Mouse (Mus musculus): ENCODE measurements at regions not wholly inside any gene's neighbourhood (a gene's known extent, or its start where the extent isn't known, plus 50 kb on each side); places are given as distances from the start of the nearest gene placed in this dataset.

- no peak for DNase-seq (ENCODE audit: low spot score)
Measured at GRCm38 (mm10) chr2:51238131-51238931, 89.4 kb upstream of the Rnd3 start.

- DNase-seq (ENCODE audit: low spot score) = peak; percentile 3
Measured at GRCm38 (mm10) chr2:51237451-51237850, 88.5 kb upstream of the Rnd3 start.

- DNase-seq (ENCODE audit: low spot score) = no peak
Measured at GRCm38 (mm10) chr2:51236852-51237251, 87.9 kb upstream of the Rnd3 start.

- DNase-seq (ENCODE audit: low spot score) = no peak
Measured at GRCm38 (mm10) chr2:51234427-51234826, 85.5 kb upstream of the Rnd3 start.

- DNase-seq (ENCODE audit: low spot score) = no peak
Measured at GRCm38 (mm10) chr2:51222851-51223250, 73.9 kb upstream of the Rnd3 start.

GRCm38 (mm10) chr2:51219714-51220113 is 70.8 kb upstream of the Rnd3 start:
- no peak for DNase-seq (ENCODE audit: low spot score)

GRCm38 (mm10) chr2:51207150-51208022 is 58.5 kb upstream of the Rnd3 start:
- no peak for DNase-seq (ENCODE audit: low spot score)

GRCm38 (mm10) chr2:51206332-51206731 is 57.4 kb upstream of the Rnd3 start:
- DNase-seq (ENCODE audit: low spot score) = no peak

Data from heart, adult 8-10 months (tissue).